Mouse (Mus musculus) adrenal gland, adult (tissue): Measurements from ENCODE around the gene AL732309.1.

Source experiments
- DNase-seq, 2 experiments: peaks; one replicate each; pipeline ENCODE4 v3.0.0; 2022 to 2023; ENCODE audit warnings: low spot score in 1 of 2; ENCODE audit not compliant: inconsistent age in 2 of 2

Gene AL732309.1

GRCm38 (mm10) chr2:25246183-25247072, at the start of gene AL732309.1:
AL732309.1 (minus strand) TSS chr2:25246863.
- no peak for DNase-seq

DNA sequence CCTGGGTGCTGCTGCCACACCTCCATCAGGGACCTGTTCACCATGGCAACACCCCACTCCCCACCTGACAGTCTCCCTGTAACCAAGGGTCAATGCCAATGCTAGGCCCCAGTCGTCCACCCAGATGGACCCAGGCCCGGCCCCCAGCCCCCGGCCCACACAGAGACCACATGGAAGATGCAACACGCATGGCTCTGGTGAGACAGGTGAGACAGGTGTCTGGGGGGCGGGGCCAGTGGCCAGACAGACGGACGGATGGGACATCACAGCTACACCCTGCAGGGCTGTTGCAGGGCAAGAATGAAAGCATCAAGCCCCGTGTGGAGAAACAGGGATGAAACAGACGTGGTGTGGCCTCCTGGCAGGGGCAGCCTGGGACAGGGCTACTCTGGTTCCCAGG, 47.0 kb upstream of the AL732309.1 start:
- DNase-seq: no peak

DNA sequence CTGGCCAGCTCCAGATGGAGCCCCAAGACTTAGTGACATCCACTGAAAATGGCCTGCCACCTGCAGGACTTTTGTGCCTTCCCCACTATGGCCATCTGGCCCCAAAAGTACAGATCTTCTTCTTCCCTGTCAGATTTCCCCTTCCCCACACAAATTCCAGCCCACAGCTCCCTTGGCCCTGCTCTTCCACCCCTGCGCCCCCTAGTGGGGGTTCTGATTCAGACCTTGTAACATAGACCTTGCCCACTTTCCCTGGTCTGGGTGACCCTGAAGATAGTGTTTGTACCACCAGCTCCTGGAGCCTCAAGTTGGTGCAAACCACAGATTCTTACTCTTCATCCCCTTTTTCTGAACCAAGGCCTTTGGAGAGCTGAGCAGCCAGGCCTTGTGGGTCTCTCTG, 46.2 kb upstream of the AL732309.1 start:
- DNase-seq: peak; percentile 58 to 90

GRCm38 (mm10) chr2:25292054-25292544, 45.4 kb upstream of the AL732309.1 start:
- DNase-seq: no peak

DNA sequence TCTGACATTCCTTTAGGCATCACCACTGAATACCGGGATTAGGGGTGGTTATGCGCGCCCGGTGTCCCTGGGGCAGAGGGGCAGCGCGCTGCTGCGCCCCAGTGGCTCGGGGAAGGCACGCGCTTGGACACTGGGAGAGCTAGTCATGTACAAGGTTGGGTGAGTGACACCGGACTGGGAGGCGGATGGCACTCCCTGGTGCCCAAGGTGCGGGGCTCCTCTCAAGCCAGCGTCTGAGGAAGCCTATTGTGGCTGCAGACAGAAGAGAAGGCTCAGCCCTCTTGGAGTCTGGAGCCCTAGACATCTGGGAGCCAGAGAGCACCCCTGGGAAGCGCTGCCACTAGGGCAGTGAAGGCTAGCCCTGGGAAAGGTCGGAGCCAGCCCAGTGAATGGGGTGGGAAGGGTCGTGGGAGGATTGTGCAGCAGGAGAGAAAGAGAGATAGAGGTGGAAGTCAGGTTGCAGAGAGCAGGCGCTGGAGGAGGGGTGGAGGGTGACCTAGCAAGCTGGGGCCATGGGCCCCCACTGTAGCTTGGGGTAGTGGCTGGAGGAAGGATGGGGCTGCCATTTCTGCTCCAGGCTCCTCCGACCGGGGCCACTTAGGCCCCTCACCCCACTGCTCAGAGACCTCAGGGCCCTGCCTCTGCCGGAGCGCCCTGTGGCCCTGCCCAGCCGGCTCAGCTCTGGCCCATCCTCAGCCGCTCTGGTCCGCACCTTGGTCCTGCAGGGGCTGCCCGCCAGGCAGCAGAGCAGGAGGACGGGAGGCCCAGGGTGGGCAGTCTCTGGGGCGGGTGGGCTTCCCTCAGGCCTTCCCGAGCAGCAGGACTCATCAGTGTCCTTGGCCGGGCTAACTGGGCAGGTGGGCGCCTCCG, 44.8 kb upstream of the AL732309.1 start:
- peak in 1 of 2 experiments; percentile 56 for DNase-seq

GRCm38 (mm10) chr2:25290816-25291130, 44.1 kb upstream of the AL732309.1 start:
- no peak for DNase-seq

DNA sequence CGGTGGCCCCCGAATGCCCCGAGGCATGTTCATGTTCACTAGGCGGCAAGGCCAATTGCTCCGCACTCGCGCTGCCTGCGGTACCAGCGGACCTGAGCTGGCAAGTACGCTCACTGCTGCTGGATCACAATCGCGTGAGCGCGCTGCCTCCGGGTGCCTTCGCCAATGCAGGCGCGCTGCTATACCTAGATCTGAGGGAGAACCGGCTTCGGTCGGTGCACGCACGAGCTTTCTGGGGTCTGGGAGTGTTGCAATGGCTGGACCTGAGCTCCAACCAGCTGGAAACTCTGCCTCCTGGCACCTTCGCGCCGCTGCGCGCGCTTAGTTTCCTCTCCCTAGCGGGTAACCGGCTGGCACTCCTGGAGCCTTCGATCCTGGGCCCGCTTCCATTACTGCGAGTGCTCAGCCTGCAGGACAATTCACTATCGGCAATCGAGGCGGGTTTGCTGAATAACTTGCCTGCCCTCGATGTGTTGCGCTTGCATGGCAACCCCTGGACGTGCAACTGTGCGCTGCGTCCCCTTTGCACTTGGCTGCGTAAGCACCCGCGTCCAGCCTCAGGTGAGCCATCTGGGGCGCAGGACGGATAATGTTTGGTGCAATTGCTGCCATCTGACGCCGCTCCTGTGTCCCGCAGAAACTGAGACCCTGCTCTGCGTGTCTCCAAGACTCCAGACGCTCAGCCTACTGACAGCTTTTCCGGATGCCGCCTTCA, 43.6 kb upstream of the AL732309.1 start:
- DNase-seq: peak in 1 of 2 experiments; percentile 75

- no peak for DNase-seq
These were observed 43.0 kb upstream of the AL732309.1 start, which contains the start of gene Lrrc26 for GRCm38 (mm10) chr2:25289651-25290050. Lrrc26 (plus strand) TSS chr2:25289915.

- no peak for DNase-seq
These were observed 42.2 kb upstream of the AL732309.1 start for GRCm38 (mm10) chr2:25288734-25289345.

- DNase-seq: no peak
These were observed 41.4 kb upstream of the AL732309.1 start, which contains the start of gene Tmem210 for GRCm38 (mm10) chr2:25287927-25288649. Tmem210 (plus strand) TSS chr2:25288145.

- no peak for DNase-seq
These were observed 40.4 kb upstream of the AL732309.1 start for GRCm38 (mm10) chr2:25286837-25287636.

GRCm38 (mm10) chr2:25286314-25286713, 39.7 kb upstream of the AL732309.1 start:
- no peak for DNase-seq

DNA sequence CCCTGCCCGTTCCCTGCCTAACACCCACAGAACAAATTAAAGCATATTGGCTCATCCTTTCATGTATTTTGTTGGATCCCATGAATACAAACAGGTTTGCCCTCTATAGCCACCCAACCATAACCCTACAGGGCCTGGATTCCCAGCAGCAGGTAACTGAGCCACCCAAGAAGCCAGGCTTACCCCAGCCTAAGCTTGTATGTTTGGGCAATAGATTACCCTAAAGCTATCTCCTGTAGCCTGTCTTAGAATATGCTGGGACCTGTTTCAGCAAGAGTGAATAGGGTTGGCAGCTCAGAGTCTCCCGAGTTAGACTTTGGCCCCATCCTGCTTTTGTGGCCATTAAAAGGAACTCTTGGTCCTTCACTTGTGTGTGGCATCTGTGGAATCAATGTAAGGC, 38.9 kb upstream of the AL732309.1 start:
- no peak for DNase-seq

GRCm38 (mm10) chr2:25278928-25279882, 32.5 kb upstream of the AL732309.1 start:
- DNase-seq: peak; percentile 75 to 92

- no peak for DNase-seq
These were observed 26.3 kb upstream of the AL732309.1 start for GRCm38 (mm10) chr2:25273010-25273409.

DNA sequence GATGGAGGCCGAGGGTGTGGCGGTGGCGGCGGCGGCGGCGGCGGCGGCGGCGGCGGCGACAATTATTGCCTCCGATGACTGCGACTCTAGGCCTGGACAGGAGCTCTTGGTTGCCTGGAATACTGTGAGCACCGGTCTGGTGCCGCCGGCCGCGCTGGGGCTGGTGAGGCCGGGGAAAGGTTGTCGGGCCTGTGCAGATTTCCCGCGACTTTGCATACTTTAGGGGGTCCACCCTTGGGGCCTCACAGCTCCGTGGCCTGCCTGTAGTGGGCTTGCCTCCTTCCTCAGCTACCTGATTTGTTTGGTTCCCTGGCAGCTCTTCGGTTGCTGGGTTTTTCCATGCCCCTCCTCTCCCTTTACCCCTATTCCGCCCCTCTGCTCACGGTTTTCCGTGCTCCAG, 25.9 kb upstream of the AL732309.1 start:
- no peak for DNase-seq

DNA sequence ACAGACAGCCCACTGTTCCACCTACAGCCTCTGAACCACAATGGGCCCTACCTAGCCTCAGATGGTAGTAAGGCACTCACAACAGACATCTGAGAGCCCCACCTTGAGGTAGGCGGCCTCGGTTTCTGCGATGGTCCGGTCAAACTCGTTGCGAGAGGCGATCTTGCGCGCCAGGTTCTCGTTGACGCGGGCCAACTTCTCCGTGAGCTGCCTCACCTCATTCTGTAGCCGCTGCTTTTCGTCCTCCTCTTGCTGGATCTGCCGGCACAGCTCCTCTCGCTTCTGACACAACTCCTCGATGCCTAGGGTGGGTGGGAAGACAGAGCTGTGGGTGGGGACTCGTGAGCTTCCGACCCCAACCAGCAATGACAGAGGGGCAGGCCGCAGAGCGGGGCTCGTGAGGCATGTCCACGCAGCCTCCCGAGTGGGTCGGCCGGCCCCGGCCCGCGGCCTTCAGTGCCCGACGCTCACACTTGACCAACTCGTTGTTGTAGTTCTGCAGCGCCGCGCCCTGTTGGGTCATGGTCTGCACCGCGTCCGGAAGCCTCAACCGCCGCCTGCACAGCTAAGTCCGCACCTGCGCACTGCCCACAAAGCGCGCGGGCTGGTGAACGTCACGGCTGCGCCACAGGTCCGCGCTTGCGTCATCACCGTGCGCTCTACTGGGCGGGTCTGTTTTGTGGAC, 25.3 kb upstream of the AL732309.1 start, which contains the start of the genes Ssna1 and Anapc2:
Gene Ssna1 (minus strand): TSS at position 612 of the 685 bp plus-strand sequence.
Gene Anapc2 (plus strand): TSS at position 652 of the 685 bp plus-strand sequence.
- peak; percentile 98 to 99 for DNase-seq
